Mouse (Mus musculus) forebrain, embryonic 10.5 days (tissue): ENCODE data around the gene Slc35e2. TPM values are rescaled to one million over a fixed set of nuclear protein-coding genes. Genes with fewer than 3 reads are reported as not detected.

Experiments
- DNase-seq: peaks from one replicate; pipeline ENCODE4 v3.0.0-alpha.2; 2017; ENCODE audit warnings: low spot score; ENCODE audit errors: extremely low spot score
- H3K27ac ChIP-seq: fragments of 300-500 bp; sonication (generic); 2 replicates; pipeline ENCODE4 v1.5.1; 2016; ENCODE audit warnings: mild to moderate bottlenecking
- H3K27me3 ChIP-seq: fragments of 300-500 bp; sonication (generic); 2 replicates; pipeline ENCODE4 v1.6.1; 2016; ENCODE audit warnings: mild to moderate bottlenecking; ENCODE audit not compliant: poor library complexity, severe bottlenecking
- H3K36me3 ChIP-seq: fragments of 300-500 bp; sonication (generic); replicated peaks from 2 replicates; pipeline ENCODE4 v1.6.1; 2016; ENCODE audit warnings: mild to moderate bottlenecking, moderate library complexity
- H3K4me1 ChIP-seq: fragments of 300-500 bp; sonication (generic); 2 replicates; pipeline ENCODE4 v1.6.1; 2016
- H3K4me3 ChIP-seq: fragments of 300-500 bp; sonication (generic); 2 replicates; pipeline ENCODE4 v1.5.1; 2016; ENCODE audit warnings: mild to moderate bottlenecking, moderate library complexity
- H3K9me3 ChIP-seq: fragments of 300-500 bp; sonication (generic); 2 replicates; pipeline ENCODE4 v1.6.1; 2016; ENCODE audit warnings: mild to moderate bottlenecking, moderate library complexity
- WGBS: fragments of 180-500 bp; shearing (Covaris S2); methylation state at CpG from one replicate; pipeline ENCODE4 v1.1.7; 2016; 5-methylcytosine and 5-hydroxymethylcytosine counted together
- polyA plus RNA-seq: library from polyadenylated mRNA; unstranded; fragments of >200 nt; fragmentation: Nextera tagmentation; extraction: Ambion mirVana; gene quantifications from 2 replicates; pipeline ENCODE4 v1.2.1, GENCODE M21; 2016

Gene Slc35e2
- 10.7 and 12.9 TPM in 2 replicates for polyA plus RNA-seq

DNA sequence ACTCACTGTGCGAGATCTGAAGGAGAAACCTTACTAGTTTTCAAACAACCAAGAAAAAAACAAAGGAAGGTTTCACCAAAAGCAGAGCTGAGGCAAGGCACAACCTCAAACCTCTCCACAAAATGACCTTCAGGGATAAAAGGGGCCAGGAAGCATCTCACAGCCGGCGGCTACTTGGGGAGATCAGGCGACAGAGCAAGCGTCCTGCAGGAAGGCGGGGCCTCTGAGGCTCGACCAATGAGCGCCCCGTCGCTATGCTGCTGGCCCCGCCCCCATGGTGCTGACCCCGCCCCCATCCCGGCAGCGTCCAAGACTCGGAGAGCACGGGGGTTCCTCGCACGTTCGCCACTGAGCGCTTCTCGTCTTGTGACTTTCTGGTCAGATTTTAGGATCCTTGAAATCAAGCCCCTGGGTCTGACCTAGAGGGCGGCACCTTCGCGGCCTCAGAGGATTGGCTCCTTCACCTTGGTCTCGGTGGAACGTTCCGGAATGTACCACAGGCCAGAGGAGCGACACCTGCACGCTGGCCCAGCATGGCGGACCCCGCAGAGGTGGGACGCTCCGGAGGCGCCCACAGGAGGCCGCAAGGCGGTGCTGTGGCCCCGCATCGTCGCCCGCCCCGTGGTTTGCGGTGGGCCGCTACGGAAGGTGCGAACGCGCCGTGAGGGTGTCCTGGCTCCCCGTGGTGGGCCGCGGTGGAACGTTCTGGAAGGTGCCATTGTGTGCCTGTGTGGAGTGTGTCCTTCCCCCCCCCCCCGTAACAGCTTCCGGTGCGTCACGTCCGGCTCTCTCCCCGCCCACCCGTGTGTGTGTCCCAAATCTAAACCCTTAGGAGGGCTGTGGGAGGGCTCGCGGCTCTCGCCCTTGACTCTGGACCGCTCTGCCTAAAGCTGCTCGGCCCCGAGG, at the start of gene Slc35e2:
Gene Slc35e2, plus strand, starts transcription at position 326 of the 906 bp plus-strand sequence.
- Histone ChIP-seq H3K9me3 (no peaks in the 10 kb centered on the region), H3K36me3 (peaks cover 37% of the 10 kb centered on the region), H3K4me1 (peaks cover 29% of the 10 kb centered on the region), H3K27ac (peak within 1 kb of the TSS; percentile 100), H3K27me3 (no peaks in the 10 kb centered on the region), H3K4me3 (peak within 1 kb of the TSS; percentile 96)
- DNase-seq, result peak; percentile 97
- under 1% methylated on average over 65 of the region's 65 CpGs for WGBS

DNA sequence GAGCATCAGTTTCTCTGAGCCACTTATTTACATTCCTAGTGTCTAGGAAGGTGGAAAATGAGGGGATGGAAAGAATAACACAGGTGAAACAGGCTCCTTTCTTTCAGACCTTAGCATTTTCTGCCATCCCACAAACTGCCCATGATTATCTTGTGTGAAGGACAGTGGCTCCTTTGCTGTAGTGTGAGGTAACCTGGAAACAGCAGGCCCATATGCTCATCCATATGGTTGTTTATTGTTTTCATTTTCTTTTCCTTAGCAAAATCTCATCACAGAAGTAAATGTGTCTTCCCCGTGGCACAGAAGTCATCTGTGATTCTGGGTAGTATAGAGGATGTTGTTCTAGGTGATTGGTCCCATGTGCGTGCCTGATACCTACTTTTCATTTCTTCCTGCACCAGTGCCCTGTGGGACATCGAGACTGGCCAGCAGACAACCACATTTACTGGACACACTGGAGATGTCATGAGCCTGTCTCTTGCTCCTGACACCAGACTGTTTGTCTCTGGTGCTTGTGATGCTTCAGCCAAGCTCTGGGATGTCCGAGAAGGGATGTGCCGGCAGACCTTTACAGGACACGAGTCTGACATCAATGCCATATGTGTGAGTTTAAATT, 48.2 kb upstream of the Slc35e2 start:
- H3K27ac ChIP-seq, result no peak overlapping the region
- H3K9me3 ChIP-seq, result no peaks in the 10 kb centered on the region
- H3K36me3 ChIP-seq, result peaks cover 99% of the 10 kb centered on the region
- H3K4me1 ChIP-seq, result no peaks in the 10 kb centered on the region
- no peaks in the 10 kb centered on the region for H3K27me3 ChIP-seq
- no peak overlapping the region for H3K4me3 ChIP-seq
- no peak for DNase-seq
- 93% methylated on average over 6 of the region's 6 CpGs for WGBS

DNA sequence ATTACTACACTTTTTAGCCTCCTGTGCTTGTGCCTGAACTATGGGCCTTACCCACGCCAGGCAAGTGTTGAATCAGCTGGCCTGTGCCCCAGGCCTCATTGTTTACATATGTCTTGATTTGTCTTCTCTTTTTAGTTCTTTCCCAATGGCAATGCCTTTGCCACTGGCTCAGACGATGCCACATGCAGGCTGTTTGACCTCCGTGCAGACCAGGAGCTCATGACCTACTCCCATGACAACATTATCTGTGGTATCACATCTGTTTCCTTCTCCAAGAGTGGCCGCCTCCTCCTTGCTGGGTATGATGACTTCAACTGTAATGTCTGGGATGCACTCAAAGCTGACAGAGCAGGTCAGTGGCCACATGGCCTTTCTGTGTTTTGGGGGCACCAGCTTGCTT, 46.3 kb upstream of the Slc35e2 start:
- WGBS, result 87% methylated on average over 4 of the region's 4 CpGs
- Histone ChIP-seq H3K9me3 (no peaks in the 10 kb centered on the region), H3K36me3 (peaks cover 100% of the 10 kb centered on the region), H3K4me1 (no peaks in the 10 kb centered on the region), H3K27ac (no peak overlapping the region), H3K27me3 (no peaks in the 10 kb centered on the region), H3K4me3 (no peak overlapping the region)
- no peak for DNase-seq

DNA sequence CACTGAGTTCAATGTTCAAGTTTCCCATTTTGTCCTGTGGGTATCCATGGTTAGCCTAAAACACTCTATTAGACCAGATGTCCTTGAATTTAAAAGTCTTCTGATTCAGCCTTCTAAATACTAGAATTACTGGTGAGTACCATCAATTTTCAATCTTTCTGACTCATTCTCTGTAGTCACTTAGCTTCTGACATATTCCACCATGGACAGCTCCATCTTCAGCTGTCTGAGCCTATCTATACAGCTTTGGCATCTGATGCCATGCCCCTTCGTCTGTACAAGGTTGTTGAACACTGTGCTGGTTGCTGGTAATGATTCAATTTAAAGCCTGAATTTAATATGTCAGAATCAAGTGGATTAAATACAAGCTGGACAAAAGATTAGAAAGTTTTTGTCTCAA, 45.8 kb upstream of the Slc35e2 start:
- H3K9me3 ChIP-seq, result no peaks in the 10 kb centered on the region
- no peaks in the 10 kb centered on the region for H3K27me3 ChIP-seq
- no peaks in the 10 kb centered on the region; the same call in 1 of the 2 replicates for H3K4me1 ChIP-seq
- H3K27ac ChIP-seq, result no peak overlapping the region
- WGBS, result 79% methylated on average over 1 of the region's 1 CpGs
- H3K36me3 ChIP-seq, result peaks cover 100% of the 10 kb centered on the region
- H3K4me3 ChIP-seq, result no peak overlapping the region
- no peak for DNase-seq

DNA sequence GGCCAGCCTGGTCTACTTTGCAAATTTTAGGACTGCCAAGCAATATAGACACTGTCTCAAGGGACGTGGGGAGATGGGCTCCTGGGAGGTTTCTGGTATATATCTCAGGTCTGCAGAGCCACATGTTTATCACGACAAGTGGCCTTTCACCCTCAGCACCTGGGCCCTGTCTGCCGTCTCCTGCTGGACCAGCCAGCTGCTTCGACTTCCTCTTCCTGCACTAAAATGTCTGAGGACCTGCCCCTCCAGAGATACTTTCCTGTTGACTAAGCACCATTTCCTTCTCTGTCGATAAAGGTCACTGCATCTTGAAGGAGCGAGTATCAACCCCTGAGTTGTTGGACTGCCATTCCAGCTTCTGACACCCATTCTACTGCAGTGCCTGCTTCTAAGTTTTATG, 41.8 kb upstream of the Slc35e2 start:
- peaks cover 33% of the 10 kb centered on the region for H3K4me1 ChIP-seq
- H3K4me3 ChIP-seq, result no peak overlapping the region
- no peak for DNase-seq
- H3K27me3 ChIP-seq, result no peaks in the 10 kb centered on the region
- H3K27ac ChIP-seq, result no peak overlapping the region
- WGBS, result 85% methylated on average over 6 of the region's 6 CpGs
- H3K36me3 ChIP-seq, result peaks cover 73% of the 10 kb centered on the region
- no peaks in the 10 kb centered on the region for H3K9me3 ChIP-seq

DNA sequence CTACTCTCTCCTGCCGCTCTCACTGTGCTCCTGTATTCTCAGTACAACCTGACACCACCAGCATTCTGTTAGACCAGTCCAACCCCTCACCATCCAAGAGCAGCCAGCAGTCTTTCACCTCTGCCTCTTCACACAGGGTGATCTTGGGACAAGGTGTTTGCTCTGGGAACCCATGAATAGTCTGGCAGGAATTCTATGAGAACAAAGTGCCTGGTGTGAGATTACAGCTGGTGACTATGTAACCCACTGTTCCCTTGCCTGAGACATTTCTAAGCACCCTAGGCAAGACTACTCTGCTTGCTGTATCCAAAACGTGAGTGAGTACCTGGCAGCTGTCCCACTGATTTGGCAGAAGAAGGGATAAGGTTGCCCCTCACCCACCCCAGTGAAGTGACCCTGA, 40.3 kb upstream of the Slc35e2 start:
- Histone ChIP-seq H3K4me1 (peaks cover 45% of the 10 kb centered on the region), H3K9me3 (no peaks in the 10 kb centered on the region), H3K4me3 (no peak overlapping the region), H3K36me3 (peaks cover 58% of the 10 kb centered on the region), H3K27me3 (no peaks in the 10 kb centered on the region), H3K27ac (no peak overlapping the region)
- 72% methylated on average over 2 of the region's 2 CpGs for WGBS
- DNase-seq, result no peak

DNA sequence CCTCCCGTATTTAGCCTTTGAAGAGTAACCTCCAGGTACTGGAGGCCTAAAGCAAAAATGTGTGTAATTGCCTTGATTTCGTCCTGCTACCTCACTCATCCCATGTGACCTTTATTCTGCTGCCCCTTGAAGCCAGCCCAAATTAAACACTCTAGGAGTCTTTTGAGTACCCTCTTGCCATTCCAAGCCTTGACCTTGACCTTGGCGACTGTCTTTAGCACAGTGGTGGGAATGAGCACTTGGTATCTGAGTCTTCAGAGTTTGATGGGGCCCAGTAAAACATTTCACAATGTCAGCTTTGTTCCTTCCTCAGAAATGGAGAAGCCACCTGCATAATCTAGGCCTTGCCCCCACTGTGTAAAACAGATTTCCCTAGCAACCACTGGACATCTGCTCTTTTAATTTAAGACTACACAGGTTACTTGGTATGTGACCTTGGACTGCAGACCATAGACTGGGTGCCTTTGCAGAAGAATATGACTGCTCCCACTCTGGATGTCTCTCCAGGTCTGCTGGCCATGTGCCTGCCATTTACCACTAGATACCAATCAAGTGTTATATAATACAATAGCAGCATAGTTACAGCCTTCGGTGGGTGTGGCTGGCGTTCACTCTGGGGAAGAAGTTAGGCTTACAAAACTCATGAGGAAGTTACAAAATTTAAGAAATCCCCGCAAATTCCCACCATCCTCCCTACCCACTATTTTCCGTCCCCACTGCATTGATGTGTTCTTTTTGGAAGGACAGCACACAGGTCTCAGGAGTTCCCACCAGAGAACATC, 39.4 kb upstream of the Slc35e2 start, which contains the start of gene Nadk:
Gene Nadk, plus strand, starts transcription at position 718 of the 782 bp plus-strand sequence.
- Histone ChIP-seq H3K36me3 (peaks cover 49% of the 10 kb centered on the region), H3K4me1 (peaks cover 49% of the 10 kb centered on the region), H3K27ac (peak within 1 kb of the TSS; percentile 92), H3K9me3 (no peaks in the 10 kb centered on the region), H3K4me3 (peak within 1 kb of the TSS; percentile 86), H3K27me3 (no peaks in the 10 kb centered on the region)
- 78% methylated on average over 7 of the region's 7 CpGs for WGBS
- no peak for DNase-seq

DNA sequence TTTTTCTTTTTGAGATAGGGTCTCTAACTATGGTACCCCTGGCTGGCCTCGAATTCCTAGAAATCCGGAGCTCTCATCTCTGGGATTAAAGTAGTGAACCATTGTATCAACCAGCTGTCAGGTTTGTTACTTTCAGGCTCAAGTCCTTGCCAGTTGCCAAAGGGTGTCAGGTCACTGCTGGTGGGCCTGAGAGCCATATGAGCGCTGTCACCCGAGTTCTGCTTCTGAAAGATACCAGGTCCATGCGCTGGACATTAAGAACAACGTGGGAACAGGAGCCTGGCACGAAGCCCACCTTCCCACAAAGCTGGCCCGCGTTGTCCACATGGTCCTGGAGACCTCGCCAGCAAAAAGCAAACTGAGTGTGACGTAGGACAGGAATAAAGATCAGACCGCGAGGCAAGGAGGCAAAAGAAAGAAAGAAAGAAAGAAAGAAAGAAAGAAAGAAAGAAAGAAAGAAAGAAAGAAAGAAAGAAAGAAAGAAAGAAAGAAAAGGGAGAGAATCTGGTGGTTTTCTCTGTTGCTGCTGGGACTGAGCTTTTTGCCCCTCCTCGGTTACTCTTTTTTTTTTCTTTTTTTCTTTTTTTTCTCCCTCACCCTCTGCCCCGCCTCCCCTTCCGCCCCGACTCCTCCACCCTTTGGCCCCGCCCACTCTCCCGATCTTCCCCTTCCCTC, 38.4 kb upstream of the Slc35e2 start:
- Histone ChIP-seq H3K36me3 (peaks cover 39% of the 10 kb centered on the region), H3K4me3 (peak overlapping the region; percentile 86), H3K27me3 (no peaks in the 10 kb centered on the region), H3K27ac (peak overlapping the region; percentile 92), H3K9me3 (no peaks in the 10 kb centered on the region), H3K4me1 (peaks cover 49% of the 10 kb centered on the region)
- WGBS, result 7% methylated on average over 19 of the region's 19 CpGs
- DNase-seq, result peak; percentile 38

DNA sequence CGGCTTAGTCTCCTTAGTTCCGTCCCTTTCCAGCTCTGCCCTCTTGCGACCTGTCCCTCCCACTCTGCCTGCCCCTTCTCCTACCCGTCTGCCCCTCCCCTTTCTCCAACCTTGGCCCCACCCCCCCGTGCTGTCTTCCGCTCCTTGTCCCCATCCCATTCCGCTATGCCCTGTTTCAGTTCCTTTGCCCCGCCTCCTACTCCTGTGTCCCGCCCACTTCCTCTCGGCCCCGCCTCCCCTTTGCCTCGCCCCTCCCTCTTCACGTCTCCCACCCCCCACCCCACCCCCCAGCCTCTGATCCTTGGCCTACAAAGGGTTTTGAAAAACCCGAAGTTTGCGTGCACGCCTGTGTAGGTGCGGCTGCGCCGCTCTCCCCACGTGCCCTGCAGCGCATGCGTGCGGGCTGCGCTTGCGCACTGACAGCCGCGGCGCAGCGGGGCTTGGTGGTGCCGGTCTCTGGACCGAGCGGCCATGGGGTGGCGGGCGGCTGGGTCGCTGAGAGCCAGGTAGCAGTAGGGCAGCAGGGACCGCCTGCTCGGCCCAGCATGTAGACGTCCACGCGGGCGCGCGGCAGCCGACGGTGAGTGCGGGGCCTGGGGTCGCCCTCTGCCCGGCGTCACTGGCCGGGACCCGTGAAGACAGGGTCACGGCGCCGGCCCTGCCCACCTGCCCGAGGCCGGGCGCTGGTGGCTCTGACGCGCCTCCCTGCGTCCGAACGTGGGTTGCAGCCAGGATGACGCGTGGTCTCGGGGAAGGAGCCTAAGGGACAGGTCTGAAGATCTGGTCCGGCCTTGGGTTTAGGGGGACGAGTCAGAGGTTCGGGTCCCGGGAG, 37.6 kb upstream of the Slc35e2 start:
- H3K4me3 ChIP-seq, result peak overlapping the region; percentile 86
- peak; percentile 99 for DNase-seq
- H3K27me3 ChIP-seq, result no peaks in the 10 kb centered on the region
- no peaks in the 10 kb centered on the region for H3K9me3 ChIP-seq
- H3K36me3 ChIP-seq, result peaks cover 31% of the 10 kb centered on the region
- under 1% methylated on average over 69 of the region's 69 CpGs for WGBS
- peaks cover 49% of the 10 kb centered on the region for H3K4me1 ChIP-seq
- peak overlapping the region; percentile 92 for H3K27ac ChIP-seq

DNA sequence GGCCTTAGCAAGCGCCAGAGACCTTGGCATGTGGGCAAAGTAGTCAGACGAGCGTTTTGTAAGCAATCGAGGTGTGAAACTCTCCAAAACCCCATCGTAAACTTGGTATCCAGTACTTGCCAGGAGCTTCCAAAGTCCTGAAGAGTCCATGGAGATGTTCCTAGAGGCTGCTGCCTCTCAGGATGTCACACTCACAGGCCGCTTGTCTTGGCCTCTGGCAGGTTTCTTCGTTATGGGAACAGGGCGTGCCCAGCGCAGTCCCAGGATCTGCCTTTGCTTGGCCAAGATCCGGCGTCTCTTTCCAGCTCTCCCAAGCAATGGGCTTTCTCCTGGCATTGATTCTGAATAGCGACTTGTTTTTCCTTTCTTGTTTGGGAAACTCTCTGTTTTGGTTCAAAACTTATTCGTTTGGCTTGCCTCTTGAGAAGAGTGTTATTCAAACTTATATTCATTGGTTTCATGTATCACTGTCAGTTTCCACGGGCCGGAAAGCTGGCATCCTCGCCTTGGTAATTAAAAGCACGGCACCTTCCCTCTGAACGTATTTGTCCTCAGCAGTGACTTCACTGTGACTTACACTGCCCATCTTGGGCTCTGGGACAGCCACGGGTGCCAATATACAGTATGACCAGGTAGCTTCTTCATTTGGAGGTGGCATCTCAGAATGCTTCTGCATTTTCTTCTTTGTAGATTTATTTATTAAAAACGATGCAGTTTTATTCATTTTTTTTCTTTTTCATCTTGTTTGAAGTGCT, 36.7 kb upstream of the Slc35e2 start:
- H3K27me3 ChIP-seq, result no peaks in the 10 kb centered on the region
- no peaks in the 10 kb centered on the region for H3K9me3 ChIP-seq
- H3K27ac ChIP-seq, result peak overlapping the region; percentile 92
- H3K4me3 ChIP-seq, result peak overlapping the region; percentile 86
- H3K4me1 ChIP-seq, result peaks cover 49% of the 10 kb centered on the region
- 24% methylated on average over 20 of the region's 20 CpGs for WGBS
- no peak for DNase-seq
- H3K36me3 ChIP-seq, result peaks cover 22% of the 10 kb centered on the region

DNA sequence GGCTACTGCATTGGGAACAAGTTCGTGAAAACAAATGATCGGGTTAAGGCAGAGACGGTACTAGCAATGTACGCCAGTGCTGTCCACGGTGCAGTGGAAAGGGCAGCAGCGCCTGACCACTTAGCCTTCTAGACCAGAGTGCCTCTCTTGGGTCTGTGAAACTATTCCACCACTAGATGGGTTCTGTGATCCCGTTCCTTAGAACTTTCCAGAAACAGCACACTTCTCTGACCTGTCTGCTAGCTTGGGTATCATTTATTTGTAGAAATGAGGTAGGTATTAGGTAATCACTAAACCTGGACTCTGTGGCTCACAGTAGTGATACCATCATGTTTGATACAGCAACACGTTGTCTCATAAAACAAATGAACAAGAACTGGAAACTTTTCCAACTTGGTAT, 34.7 kb upstream of the Slc35e2 start:
- Histone ChIP-seq H3K4me3 (no peak overlapping the region), H3K27ac (no peak overlapping the region), H3K27me3 (no peaks in the 10 kb centered on the region), H3K9me3 (no peaks in the 10 kb centered on the region), H3K4me1 (peaks cover 42% of the 10 kb centered on the region), H3K36me3 (peaks cover 2% of the 10 kb centered on the region; the same call in 1 of the 2 replicates)
- 89% methylated on average over 8 of the region's 8 CpGs for WGBS
- DNase-seq, result no peak
